Mouse (Mus musculus) induced T-regulatory cell, adult 2 months (primary cell): ENCODE measurements around the gene Fbxl17.

Experiments
- DNase-seq: peaks from one replicate; pipeline ENCODE4 v3.0.0-alpha.2; 2012; ENCODE audit warnings: low read depth

The Fbxl17 gene

GRCm38 (mm10) chr17:63280990-63281389 is 218.8 kb downstream of the Fbxl17 start:
- no peak for DNase-seq

DNA sequence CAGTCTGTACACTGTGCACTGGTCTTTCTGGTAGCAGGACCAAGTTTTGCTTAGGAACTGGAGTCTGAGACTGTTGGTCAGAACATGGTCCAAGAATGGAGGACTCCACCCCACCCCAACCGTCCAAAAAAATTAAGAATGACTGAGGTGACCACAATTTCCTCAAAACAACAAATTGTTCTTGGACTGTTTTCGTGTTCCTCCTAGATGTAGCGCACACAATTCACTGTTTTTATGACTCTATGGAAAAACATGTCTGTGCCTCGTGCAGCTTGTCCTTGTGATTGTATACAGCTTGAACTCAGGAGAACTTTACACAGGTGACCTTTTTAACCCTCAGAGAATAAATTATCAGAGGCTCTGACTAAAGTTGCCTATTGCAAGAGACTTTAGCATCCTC is 220.7 kb downstream of the Fbxl17 start:
- DNase-seq: no peak

GRCm38 (mm10) chr17:63273353-63273752 is 226.5 kb downstream of the Fbxl17 start:
- DNase-seq: no peak

GRCm38 (mm10) chr17:63272914-63273313 is 226.9 kb downstream of the Fbxl17 start:
- DNase-seq: no peak

- no peak for DNase-seq
Measured at GRCm38 (mm10) chr17:63271000-63271399, 228.8 kb downstream of the Fbxl17 start.

GRCm38 (mm10) chr17:63270513-63270912 is 229.3 kb downstream of the Fbxl17 start:
- DNase-seq: no peak

GRCm38 (mm10) chr17:63262674-63263073 is 237.1 kb downstream of the Fbxl17 start:
- DNase-seq: no peak

DNA sequence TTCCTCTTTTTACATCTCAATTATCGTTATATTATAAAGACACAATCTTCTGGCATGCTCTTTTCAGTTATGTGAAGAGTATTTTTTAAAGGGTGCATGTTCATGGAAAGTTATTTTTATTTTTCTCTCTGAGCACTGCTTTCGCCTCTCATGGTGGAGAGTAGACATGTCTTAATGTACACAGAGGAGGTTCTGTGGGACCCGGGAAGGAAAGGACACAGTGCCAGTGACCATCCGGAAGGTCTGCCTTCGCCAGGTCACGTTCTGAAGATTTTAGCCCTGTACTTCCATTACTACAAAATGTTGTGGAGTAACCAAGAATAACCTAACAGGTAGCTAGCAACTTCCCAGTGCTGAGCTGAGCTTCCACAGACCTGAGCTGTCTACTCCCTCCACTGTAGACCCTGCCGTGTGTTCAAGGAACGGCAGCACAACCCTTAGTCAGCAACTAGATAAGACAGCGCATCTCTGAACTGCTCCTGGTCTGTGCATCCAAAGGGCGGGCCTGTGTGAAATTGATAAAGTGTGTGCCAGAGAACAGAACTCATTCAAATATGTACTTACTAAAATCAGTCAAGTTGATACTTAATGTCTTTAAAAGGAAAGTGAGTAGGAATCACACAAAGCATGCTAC is 238.2 kb downstream of the Fbxl17 start:
- no peak for DNase-seq

- no peak for DNase-seq
Measured at GRCm38 (mm10) chr17:63259091-63259490, 240.7 kb downstream of the Fbxl17 start.

DNA sequence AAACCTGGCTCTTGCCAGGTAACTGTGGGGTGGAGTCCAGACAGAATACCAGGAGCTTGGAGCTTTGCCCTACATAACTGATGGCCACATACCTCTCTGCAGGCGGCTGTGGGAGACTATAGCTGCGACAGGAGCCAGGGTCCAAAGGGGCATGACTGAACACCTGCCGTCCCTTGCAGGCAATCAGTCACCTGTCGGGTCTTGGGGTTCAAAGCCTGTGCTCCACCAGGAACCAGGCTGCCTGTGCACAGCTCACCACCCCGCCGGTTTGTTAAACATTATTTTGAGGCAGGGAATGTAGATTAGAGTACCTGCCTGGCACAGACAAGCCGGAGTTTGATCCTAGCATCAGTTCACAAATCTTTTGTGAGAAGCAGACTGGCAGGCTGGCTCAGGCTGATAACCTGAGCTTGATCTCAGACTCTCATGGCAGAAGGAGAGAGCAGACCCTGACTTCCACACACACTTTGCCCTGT is 253.6 kb downstream of the Fbxl17 start:
- DNase-seq: no peak

GRCm38 (mm10) chr17:63245472-63245871 is 254.3 kb downstream of the Fbxl17 start:
- no peak for DNase-seq

- no peak for DNase-seq
Measured at GRCm38 (mm10) chr17:63242761-63243160, 257.1 kb downstream of the Fbxl17 start.

DNA sequence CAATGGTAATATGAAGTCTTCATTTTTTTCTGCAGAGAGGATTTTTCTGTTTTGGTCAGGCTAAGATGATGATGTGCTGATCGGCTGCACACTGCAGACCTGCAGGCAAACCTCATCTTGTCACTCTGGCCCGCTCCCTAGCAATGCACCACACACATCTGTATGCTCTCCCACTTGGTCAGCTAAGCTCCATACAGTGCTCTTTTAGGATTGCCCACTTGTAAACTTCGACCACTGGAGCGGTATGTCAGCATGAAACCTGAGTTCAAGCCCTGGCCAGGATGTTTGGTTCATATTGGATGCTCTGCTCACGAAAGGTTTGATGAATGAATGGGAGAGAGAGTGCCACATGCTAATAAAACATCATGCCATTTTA is 259.1 kb downstream of the Fbxl17 start:
- no peak for DNase-seq

DNA sequence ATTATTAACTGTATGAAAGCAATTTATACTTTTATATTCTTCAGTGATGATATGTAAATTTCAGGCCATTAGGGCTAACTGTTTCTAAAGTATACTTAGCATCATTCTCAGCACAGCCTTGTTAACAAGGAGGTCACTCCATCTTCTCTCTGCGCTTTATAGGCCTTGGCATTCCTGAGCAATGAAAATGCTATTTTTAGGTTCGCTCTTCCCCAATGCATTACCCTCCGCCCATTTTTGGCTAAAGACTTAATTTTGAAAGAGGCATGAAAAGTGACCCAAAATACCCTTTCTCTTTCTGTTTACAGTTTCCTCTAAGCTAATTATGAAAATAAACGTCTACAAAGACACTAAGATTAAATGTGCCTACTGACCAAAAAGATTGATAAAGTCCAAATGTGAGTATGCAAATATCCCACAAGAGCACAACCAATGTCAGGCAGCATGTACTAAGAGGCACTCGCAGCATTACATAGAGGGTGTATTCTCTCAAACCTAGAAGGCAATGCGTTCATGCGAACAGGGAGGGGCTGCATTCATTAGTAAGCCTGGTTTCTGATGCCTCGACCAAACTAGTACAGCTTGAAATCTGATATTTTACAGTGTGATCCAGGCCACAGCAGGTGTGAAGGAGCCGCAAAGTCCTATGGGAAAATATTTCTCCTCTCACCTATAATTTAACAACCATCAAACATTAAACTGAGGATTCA is 259.6 kb downstream of the Fbxl17 start:
- DNase-seq: no peak

GRCm38 (mm10) chr17:63236846-63237245 is 263.0 kb downstream of the Fbxl17 start:
- no peak for DNase-seq

DNA sequence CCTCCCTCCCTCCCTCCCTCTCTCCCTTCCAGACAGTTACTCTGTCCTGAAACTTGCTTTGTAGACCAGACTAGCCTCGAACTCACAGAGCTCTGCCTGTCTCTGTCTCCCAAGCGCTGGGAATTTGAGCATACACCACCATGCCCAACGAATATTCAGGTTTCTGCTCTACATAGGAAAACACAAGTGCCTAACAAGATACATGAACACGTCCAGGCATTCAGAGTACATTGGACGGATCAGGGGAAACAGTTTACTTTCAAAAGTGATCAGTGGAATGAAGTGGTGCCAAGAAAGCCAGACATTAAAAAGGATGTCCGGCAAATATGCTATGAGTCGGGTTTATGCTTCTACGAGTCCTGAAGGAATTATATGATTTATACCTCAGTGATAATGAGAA is 263.6 kb downstream of the Fbxl17 start:
- DNase-seq: no peak

- DNase-seq: no peak
Measured at GRCm38 (mm10) chr17:63235821-63236220, 264.0 kb downstream of the Fbxl17 start.

DNA sequence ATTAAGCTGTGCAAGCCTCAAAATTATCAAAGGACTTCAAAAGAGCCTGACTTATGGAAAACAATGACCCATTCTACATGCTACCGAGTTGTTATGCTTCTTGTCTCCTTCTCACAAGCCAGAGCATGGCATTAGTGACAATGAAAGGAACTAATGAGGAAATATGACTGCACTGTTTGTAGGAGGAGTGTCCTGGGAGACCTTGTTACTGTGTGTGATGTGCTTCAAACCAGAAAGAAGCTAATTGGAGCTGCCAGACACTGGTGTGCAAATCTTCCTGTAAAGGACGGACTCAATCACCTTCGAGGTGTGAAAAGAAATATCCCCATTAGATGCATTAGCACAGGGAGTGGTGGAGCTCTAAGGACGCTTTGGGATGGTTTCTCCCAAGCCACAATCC is 270.7 kb downstream of the Fbxl17 start:
- DNase-seq: no peak

DNA sequence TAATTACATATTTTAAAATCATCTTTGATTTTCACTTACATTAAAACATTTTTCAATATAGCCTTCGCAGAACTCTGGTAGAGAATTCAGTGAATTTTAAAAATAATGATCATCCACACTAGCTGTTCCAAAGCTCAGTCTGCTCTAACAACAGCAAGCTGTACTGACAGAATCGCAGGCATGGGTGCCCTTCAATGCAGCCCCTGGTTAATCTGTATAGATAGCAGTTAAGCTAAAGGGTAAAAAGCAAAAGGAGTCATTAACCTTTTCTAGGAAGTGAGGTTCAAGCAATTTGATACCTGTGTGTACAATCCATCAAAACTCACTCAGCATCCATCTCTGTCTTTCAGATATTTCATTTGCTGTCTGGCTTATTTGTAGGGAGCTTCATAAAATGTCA is 273.4 kb downstream of the Fbxl17 start:
- no peak for DNase-seq

- no peak for DNase-seq
Measured at GRCm38 (mm10) chr17:63225959-63226358, 273.9 kb downstream of the Fbxl17 start.

DNA sequence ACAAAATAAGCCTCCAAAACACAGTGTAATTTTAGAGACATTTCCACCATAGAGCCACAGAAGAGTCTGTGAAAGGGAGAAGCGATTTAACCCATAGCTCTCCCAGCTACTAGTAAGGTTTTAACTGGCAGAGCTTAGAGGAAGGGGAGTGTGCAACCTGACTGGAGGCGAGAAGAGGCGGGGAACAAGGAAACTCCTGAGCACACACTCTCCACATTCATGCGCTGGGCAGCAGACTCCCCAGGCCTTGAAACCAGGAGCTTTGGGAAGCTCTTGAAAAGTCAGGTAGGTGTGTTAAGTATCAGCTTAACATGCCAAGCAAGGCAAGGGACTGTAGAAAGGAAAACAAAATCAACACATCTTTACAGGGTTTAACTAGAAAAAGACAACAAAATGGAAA is 276.1 kb downstream of the Fbxl17 start:
- no peak for DNase-seq

DNA sequence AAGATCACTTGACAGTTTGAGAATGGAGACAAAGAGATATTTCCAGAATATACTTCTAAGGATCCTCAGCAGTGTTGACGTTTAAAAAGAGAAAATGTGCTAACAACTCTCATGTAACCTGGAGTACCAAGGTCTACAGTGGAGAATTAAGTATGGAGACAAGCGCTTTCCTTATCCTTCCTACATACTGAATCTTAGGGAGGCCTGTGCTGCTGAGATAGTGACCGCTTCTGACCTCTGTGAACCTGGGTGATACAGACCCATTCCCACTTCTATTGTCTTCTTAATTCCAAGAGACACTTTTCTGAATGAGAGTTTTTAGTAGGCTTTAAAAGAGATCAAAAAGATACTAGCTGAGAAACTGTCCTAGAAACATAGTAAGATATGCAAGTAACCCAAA is 278.2 kb downstream of the Fbxl17 start:
- DNase-seq: no peak

DNA sequence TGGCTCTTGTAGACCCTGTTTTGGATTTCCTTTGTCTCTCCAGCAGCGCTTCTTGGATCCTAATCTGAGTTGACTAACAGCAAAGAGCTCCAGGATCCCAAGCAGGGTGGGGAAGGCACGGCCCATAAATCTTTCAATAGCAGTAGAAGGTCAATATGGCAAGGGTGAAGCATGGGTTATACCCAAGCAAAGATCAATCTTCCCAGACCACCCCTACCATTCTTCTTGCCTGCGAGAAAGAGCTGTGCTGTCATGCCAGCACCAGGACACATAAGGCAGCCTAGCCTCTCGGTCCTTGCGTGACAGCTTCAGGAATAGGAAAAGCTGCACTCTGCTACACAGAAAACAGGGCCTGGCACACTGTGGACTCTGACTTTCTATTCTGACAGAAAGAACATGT is 279.0 kb downstream of the Fbxl17 start:
- DNase-seq: no peak

- no peak for DNase-seq
Measured at GRCm38 (mm10) chr17:63217016-63217415, 282.8 kb downstream of the Fbxl17 start.
